Mouse (Mus musculus) embryonic facial prominence, embryonic 13.5 days (tissue): Measurements from ENCODE around the gene Pkn3. TPM values are rescaled to one million over a fixed set of nuclear protein-coding genes. Genes with fewer than 3 reads are reported as not detected.

Source experiments
- ATAC-seq: fragments of 200-750 bp; cut with Nextera tagmentation; 2 replicates; pipeline ENCODE4 v1.8.0; 2017; ENCODE audit warnings: low read depth; ENCODE audit not compliant: insufficient number of reproducible peaks, insufficient read depth, low FRiP score, low TSS enrichment
- H3K27ac ChIP-seq: fragments of 300-500 bp; sonication (generic); 2 replicates; pipeline ENCODE4 v1.5.1; 2015; ENCODE audit warnings: moderate library complexity, mild to moderate bottlenecking, inconsistent platforms
- H3K27me3 ChIP-seq: fragments of 300-500 bp; sonication (generic); 2 replicates; pipeline ENCODE4 v1.6.1; 2015; ENCODE audit warnings: mild to moderate bottlenecking, inconsistent platforms
- H3K36me3 ChIP-seq: fragments of 300-500 bp; sonication (generic); 2 replicates; pipeline ENCODE4 v1.6.1; 2015; ENCODE audit warnings: mild to moderate bottlenecking, inconsistent platforms
- H3K4me1 ChIP-seq: fragments of 300-500 bp; sonication (generic); 2 replicates; pipeline ENCODE4 v1.6.1; 2015; ENCODE audit warnings: inconsistent platforms
- H3K4me2 ChIP-seq: fragments of 300-500 bp; sonication (generic); 2 replicates; pipeline ENCODE4 v1.6.1; 2015; ENCODE audit warnings: moderate library complexity, mild to moderate bottlenecking, inconsistent platforms
- H3K4me3 ChIP-seq: fragments of 300-500 bp; sonication (generic); 2 replicates; pipeline ENCODE4 v1.5.1; 2015; ENCODE audit warnings: mild to moderate bottlenecking, inconsistent platforms
- H3K9ac ChIP-seq: fragments of 300-500 bp; sonication (generic); 2 replicates; pipeline ENCODE4 v1.6.1; 2015; ENCODE audit warnings: mild to moderate bottlenecking, inconsistent platforms
- H3K9me3 ChIP-seq: fragments of 300-500 bp; sonication (generic); 2 replicates; pipeline ENCODE4 v1.6.1; 2016; ENCODE audit warnings: inconsistent platforms
- WGBS: fragments of 180-500 bp; shearing (Covaris S2); methylation state at CpG from one replicate; pipeline ENCODE4 v1.1.7; 2015; ENCODE audit warnings: mixed read lengths; 5-methylcytosine and 5-hydroxymethylcytosine counted together
- polyA plus RNA-seq: library from polyadenylated mRNA; unstranded; fragments of >200 nt; fragmentation: Nextera tagmentation; extraction: Ambion mirVana; gene quantifications from 2 replicates; pipeline ENCODE4 v1.2.1, GENCODE M21; 2015

Pkn3 gene
- 7.6 and 11.4 TPM in 2 replicates for polyA plus RNA-seq

- Histone ChIP-seq H3K36me3 (peaks cover 17% of the 10 kb centered on the region), H3K27ac (peak within 1 kb of the TSS; percentile 88), H3K9ac (peak within 1 kb of the TSS; percentile 74), H3K4me2 (peak within 1 kb of the TSS; percentile 92), H3K9me3 (no peaks in the 10 kb centered on the region), H3K27me3 (no peaks in the 10 kb centered on the region), H3K4me3 (peak within 1 kb of the TSS; percentile 62), H3K4me1 (peaks cover 16% of the 10 kb centered on the region)
- under 1% methylated on average over 53 of the region's 53 CpGs for WGBS
- peak; percentile 73 for ATAC-seq
Measured at GRCm38 (mm10) chr2:30077502-30078348, at the start of gene Pkn3. Gene Pkn3, plus strand, starts transcription at chr2:30077684.

DNA sequence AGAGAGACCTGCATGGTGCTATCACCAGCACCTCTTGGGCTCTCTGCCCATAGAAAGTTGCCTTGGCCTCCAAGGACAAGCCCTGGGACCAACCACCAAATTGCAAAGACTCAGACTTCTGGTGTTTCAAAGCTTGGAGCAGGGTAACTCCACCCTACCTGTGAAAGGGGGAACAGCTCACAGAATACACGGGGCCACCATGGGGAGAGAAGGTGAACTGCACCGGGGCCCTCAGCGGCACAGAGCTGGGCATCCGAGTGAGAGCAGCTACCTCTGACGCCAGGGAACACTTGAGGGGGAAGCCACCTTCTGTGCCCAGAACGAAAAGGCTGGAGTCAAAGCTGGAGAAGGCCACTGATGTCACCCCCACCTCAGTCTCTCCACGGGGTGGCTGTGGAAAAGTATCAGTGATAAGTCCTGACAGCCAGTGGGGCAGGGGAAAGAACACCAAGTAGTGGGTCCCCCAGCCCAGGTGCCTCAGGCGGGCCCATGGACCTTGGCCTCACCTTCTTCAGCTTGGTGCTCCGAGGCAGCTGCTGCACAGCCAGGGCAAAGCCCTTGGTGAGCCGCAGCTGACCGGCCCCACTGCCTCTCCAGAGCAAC lies 45.1 kb upstream of the Pkn3 start:
- no peaks in the 10 kb centered on the region for H3K4me1 ChIP-seq
- 64% methylated on average over 11 of the region's 11 CpGs for WGBS
- H3K4me2 ChIP-seq = no peak overlapping the region
- no peak overlapping the region for H3K27ac ChIP-seq
- no peak overlapping the region for H3K9ac ChIP-seq
- peaks cover 86% of the 10 kb centered on the region for H3K36me3 ChIP-seq
- H3K4me3 ChIP-seq = no peak overlapping the region
- no peak for ATAC-seq
- no peaks in the 10 kb centered on the region for H3K27me3 ChIP-seq
- no peaks in the 10 kb centered on the region for H3K9me3 ChIP-seq

- 76% methylated on average over 6 of the region's 6 CpGs for WGBS
- Histone ChIP-seq H3K4me3 (no peak overlapping the region), H3K9ac (no peak overlapping the region), H3K36me3 (peaks cover 86% of the 10 kb centered on the region), H3K4me2 (no peak overlapping the region), H3K27me3 (no peaks in the 10 kb centered on the region), H3K4me1 (no peaks in the 10 kb centered on the region), H3K27ac (no peak overlapping the region), H3K9me3 (no peaks in the 10 kb centered on the region)
- ATAC-seq = no peak
Measured at GRCm38 (mm10) chr2:30032957-30033356, 44.5 kb upstream of the Pkn3 start.

DNA sequence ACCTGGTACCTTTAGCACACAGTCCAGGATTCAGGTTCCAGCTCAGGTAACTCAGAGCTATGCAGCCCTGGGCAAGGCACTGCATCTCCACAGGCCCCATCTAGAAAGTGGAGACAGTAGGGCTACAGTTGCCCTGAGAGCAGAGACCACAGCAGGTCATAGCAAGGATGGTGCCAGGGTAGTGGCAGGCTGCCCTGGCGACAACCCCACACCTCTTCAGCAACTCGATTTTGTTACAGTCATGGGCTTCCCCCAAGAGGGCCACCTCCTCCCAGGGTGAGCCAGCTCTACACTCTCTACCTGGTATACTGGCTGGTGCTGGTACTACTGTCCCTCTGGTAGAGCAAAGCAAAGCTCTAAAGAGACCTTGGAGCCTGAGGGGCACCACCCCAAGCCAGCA lies 39.7 kb upstream of the Pkn3 start:
- no peak for ATAC-seq
- Histone ChIP-seq H3K4me2 (no peak overlapping the region), H3K4me3 (no peak overlapping the region), H3K36me3 (peaks cover 53% of the 10 kb centered on the region), H3K9ac (peak overlapping the region; percentile 16; the same call in 1 of the 2 replicates), H3K4me1 (peaks cover 7% of the 10 kb centered on the region; the same call in 1 of the 2 replicates), H3K9me3 (no peaks in the 10 kb centered on the region), H3K27me3 (no peaks in the 10 kb centered on the region), H3K27ac (no peak overlapping the region)
- WGBS = 84% methylated on average over 2 of the region's 2 CpGs

DNA sequence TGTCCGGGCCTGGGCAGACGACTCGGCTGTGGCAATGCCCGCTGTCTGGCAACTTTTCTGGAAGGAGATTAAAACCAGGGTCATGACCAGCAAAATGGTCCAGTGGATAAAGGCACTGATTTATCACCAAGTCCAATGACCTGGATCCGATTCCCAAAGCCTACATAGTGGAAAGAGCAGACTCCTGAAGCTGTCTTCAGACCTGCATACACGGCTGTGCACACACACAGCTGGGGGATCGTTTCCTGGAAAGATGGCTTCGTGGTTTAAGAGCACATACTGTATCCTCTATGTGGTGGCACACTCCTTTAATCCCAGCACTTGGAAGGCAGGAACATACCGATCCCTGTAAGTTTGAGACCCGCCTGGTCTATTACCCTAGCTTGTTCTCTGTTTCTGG lies 39.1 kb upstream of the Pkn3 start:
- no peak overlapping the region for H3K4me3 ChIP-seq
- no peaks in the 10 kb centered on the region for H3K9me3 ChIP-seq
- H3K27ac ChIP-seq = no peak overlapping the region
- H3K9ac ChIP-seq = no peak overlapping the region
- WGBS = 92% methylated on average over 10 of the region's 10 CpGs
- H3K27me3 ChIP-seq = no peaks in the 10 kb centered on the region
- ATAC-seq = no peak
- H3K4me1 ChIP-seq = peaks cover 10% of the 10 kb centered on the region; the same call in 1 of the 2 replicates
- H3K4me2 ChIP-seq = no peak overlapping the region
- peaks cover 47% of the 10 kb centered on the region for H3K36me3 ChIP-seq

DNA sequence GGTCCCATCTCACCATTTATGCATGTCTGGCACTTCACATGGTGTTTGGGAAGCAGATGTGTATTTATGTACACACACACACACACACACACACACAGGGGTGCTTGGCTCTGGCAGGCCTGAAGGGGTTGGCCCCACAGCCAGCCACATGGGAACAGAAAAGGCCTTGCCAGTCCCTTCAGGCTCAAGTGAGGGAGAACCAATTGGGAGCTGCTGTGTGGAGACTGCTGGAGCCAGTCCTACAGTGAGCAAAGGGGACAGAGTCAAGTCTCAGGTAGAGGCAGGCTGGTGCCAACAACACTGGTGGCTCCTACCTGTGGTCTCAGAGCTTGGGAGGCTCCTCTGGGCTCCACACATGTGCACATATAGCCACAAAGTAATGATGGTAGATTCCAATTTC lies 37.8 kb upstream of the Pkn3 start:
- no peaks in the 10 kb centered on the region for H3K9me3 ChIP-seq
- H3K9ac ChIP-seq = no peak overlapping the region
- no peak overlapping the region for H3K4me3 ChIP-seq
- no peak overlapping the region for H3K27ac ChIP-seq
- no peaks in the 10 kb centered on the region for H3K27me3 ChIP-seq
- ATAC-seq = no peak
- H3K36me3 ChIP-seq = peaks cover 42% of the 10 kb centered on the region
- H3K4me2 ChIP-seq = no peak overlapping the region
- peaks cover 10% of the 10 kb centered on the region; the same call in 1 of the 2 replicates for H3K4me1 ChIP-seq

GRCm38 (mm10) chr2:30042445-30042844 lies 35.0 kb upstream of the Pkn3 start:
- 11% methylated on average over 4 of the region's 4 CpGs for WGBS
- Histone ChIP-seq H3K4me1 (peaks cover 10% of the 10 kb centered on the region; the same call in 1 of the 2 replicates), H3K36me3 (peaks cover 33% of the 10 kb centered on the region), H3K27ac (no peak overlapping the region), H3K9me3 (no peaks in the 10 kb centered on the region; the same call in 1 of the 2 replicates), H3K9ac (no peak overlapping the region), H3K4me3 (no peak overlapping the region), H3K27me3 (no peaks in the 10 kb centered on the region), H3K4me2 (no peak overlapping the region)
- no peak for ATAC-seq

DNA sequence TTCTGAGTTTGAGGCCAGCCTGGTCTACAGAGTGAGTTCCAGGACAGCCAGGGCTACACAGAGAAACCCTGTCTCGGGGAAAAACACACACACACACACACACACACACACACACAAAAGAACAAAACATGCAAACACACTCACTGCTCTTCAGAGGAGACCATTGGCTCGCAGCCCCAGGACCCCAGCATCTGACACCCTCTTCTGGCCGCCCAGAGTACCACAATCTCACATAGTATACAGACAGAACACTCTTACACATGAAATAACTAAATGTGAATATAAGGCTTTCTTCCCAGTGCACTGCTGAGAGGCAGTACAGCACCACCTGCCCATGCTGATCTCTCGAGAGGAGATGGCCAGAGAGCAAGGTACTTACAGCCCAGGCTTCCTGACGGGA lies 32.9 kb upstream of the Pkn3 start:
- Histone ChIP-seq H3K27ac (no peak overlapping the region), H3K4me3 (no peak overlapping the region), H3K4me1 (peaks cover 15% of the 10 kb centered on the region; the same call in 1 of the 2 replicates), H3K36me3 (peaks cover 17% of the 10 kb centered on the region), H3K9me3 (no peaks in the 10 kb centered on the region; the same call in 1 of the 2 replicates), H3K9ac (no peak overlapping the region), H3K4me2 (no peak overlapping the region), H3K27me3 (no peaks in the 10 kb centered on the region)
- 89% methylated on average over 5 of the region's 5 CpGs for WGBS
- ATAC-seq = no peak

DNA sequence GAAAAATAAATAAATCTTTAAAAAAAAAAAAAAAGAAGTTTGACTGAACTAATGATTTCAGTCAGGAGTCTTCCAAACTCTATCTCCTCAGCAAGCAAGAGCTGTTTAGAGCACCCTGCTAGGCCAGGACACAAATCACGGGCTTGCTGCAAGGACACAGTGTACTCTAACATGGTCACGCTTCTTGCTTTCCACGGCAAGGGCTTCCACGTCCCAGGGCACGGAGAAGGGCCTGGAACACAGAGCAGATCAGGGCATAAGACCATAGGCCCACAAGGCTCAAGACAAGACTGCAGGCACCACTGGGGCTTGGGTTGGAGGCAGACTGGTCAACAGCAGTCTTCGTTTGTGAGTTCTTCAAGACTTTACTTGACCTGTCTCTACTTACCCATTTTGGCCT lies 30.4 kb upstream of the Pkn3 start:
- no peak for ATAC-seq
- WGBS = 94% methylated on average over 6 of the region's 6 CpGs
- H3K4me2 ChIP-seq = 0 out of 2 replicates have a peak overlapping the region, but pooled peaks have one; percentile 66

DNA sequence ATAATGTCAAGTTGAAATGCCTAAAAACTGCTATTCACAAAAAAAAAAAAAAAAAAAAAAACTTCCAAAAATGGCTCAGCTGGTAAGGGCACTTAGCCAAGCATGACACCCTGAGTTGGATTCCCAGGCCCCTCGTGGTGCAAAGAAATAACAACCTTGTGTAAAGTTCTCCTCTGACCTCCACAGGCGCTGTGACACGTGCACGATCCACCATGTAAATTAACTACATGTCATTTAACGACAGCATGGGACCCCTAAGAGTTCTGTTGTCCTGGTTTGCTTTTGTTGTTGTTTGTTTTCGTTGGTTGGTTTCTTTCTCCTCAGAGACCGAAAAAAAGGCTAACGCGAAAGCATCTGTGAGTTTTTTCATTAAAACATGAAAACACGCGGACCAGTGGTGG lies 29.4 kb upstream of the Pkn3 start:
- Histone ChIP-seq H3K4me2 (peak overlapping the region; percentile 66), H3K27me3 (no peaks in the 10 kb centered on the region), H3K9ac (peak overlapping the region; percentile 86), H3K4me3 (peak overlapping the region; percentile 74), H3K9me3 (no peaks in the 10 kb centered on the region; the same call in 1 of the 2 replicates), H3K27ac (peak overlapping the region; percentile 91), H3K4me1 (peaks cover 4% of the 10 kb centered on the region; the same call in 1 of the 2 replicates), H3K36me3 (peaks cover 13% of the 10 kb centered on the region)
- WGBS = 62% methylated on average over 11 of the region's 11 CpGs
- no peak for ATAC-seq

More for the DNA sequence above, 30.4 kb upstream of the Pkn3 start:
- no peaks in the 10 kb centered on the region for H3K27me3 ChIP-seq
- H3K9me3 ChIP-seq = no peaks in the 10 kb centered on the region; the same call in 1 of the 2 replicates
- peaks cover 13% of the 10 kb centered on the region for H3K36me3 ChIP-seq
- no peak overlapping the region for H3K4me3 ChIP-seq
- no peak overlapping the region for H3K9ac ChIP-seq
- peaks cover 13% of the 10 kb centered on the region; the same call in 1 of the 2 replicates for H3K4me1 ChIP-seq
- no peak overlapping the region for H3K27ac ChIP-seq

- H3K36me3 ChIP-seq = peaks cover 13% of the 10 kb centered on the region
- H3K27ac ChIP-seq = peak within 1 kb of the TSS; percentile 91
- peak; percentile 92 for ATAC-seq
- peak within 1 kb of the TSS; percentile 86 for H3K9ac ChIP-seq
- WGBS = 1% methylated on average over 54 of the region's 54 CpGs
- peak within 1 kb of the TSS; percentile 74 for H3K4me3 ChIP-seq
- peaks cover 5% of the 10 kb centered on the region; the same call in 1 of the 2 replicates for H3K4me1 ChIP-seq
- no peaks in the 10 kb centered on the region; the same call in 1 of the 2 replicates for H3K9me3 ChIP-seq
- no peaks in the 10 kb centered on the region for H3K27me3 ChIP-seq
- peak within 1 kb of the TSS; percentile 66 for H3K4me2 ChIP-seq
Measured at GRCm38 (mm10) chr2:30048699-30049388, 28.6 kb upstream of the Pkn3 start, which contains the start of gene Wdr34. Gene Wdr34, minus strand, starts transcription at chr2:30048881.
